Mouse (Mus musculus): ENCODE results near the gene Gm21170.
"Not testable (repeated sequence)": the region's sequence is repeated elsewhere in the genome, so short reads cannot be mapped to it uniquely, and the experiment has no call there.

The Gm21170 gene

DNA sequence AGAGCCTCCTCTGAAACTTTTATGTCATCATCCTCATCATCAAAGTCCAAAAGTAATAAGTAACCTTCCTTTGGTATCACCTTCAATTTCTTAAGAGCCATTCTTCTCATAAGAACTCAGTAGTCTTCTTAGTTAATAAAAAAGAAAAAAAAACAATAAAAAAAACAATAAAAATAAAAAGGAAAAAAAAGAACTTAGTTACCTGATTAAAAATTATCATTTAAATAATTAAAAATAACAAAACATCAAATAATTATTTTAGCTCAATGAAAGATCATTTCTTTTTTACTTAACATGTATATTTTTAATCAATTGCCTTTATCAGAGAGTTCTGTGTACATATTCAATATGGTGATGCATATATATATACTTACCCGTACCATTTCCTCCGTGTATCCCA is at the start of gene Gm21170:
Gene Gm21170, minus strand, starts transcription at position 101 of the 400 bp plus-strand sequence.
- DNase-seq (ENCODE audit: low read depth, low spot score), result not testable (repeated sequence)

Measured in forelimb bud, embryonic 11.5 days (tissue).